Mouse (Mus musculus): ENCODE data around the gene Lhpp. TPM values are rescaled to one million over a fixed set of nuclear protein-coding genes. Genes with fewer than 3 reads are reported as not detected.

Lhpp gene
- polyA plus RNA-seq, 1 experiment from 2014 or later: 47.8 TPM

GRCm38 (mm10) chr7:132730510-132730909 is 120.1 kb downstream of the Lhpp start:
- Histone ChIP-seq H3K9me3 (ENCODE audit: control insufficient read depth, low read length) (no peaks in the 10 kb centered on the region), H3K27ac (ENCODE audit: low read length) (no peak overlapping the region), H3K9ac (ENCODE audit: low read depth, low read length) (no peak overlapping the region), H3K36me3 (ENCODE audit: control insufficient read depth, insufficient read depth, low read length) (no peaks in the 10 kb centered on the region), H3K4me2 (ENCODE audit: low read depth, low read length) (no peak overlapping the region), H3K4me3 (ENCODE audit: low read length) (no peak overlapping the region), H3K4me1 (ENCODE audit: control insufficient read depth, insufficient read depth, low read length) (peaks cover 29% of the 10 kb centered on the region), H3K27me3 (replicated peaks; ENCODE audit: control insufficient read depth, insufficient read depth, low read length) (no peaks in the 10 kb centered on the region)
- 83% methylated on average over 7 of the region's 7 CpGs for WGBS
- no peak for ATAC-seq

GRCm38 (mm10) chr7:132731558-132731957 is 121.1 kb downstream of the Lhpp start:
- WGBS: 76% methylated on average over 6 of the region's 6 CpGs
- Histone ChIP-seq H3K4me1 (ENCODE audit: control insufficient read depth, insufficient read depth, low read length) (peaks cover 39% of the 10 kb centered on the region), H3K27me3 (replicated peaks; ENCODE audit: control insufficient read depth, insufficient read depth, low read length) (no peaks in the 10 kb centered on the region), H3K9ac (ENCODE audit: low read depth, low read length) (no peak overlapping the region), H3K9me3 (ENCODE audit: control insufficient read depth, low read length) (no peaks in the 10 kb centered on the region), H3K27ac (ENCODE audit: low read length) (no peak overlapping the region), H3K4me3 (ENCODE audit: low read length) (no peak overlapping the region), H3K4me2 (ENCODE audit: low read depth, low read length) (no peak overlapping the region), H3K36me3 (ENCODE audit: control insufficient read depth, insufficient read depth, low read length) (no peaks in the 10 kb centered on the region)
- ATAC-seq: no peak

GRCm38 (mm10) chr7:132732136-132732789 is 121.8 kb downstream of the Lhpp start:
- 73% methylated on average over 6 of the region's 6 CpGs for WGBS
- H3K27me3 ChIP-seq (replicated peaks; ENCODE audit: control insufficient read depth, insufficient read depth, low read length): no peaks in the 10 kb centered on the region

GRCm38 (mm10) chr7:132733521-132733920 is 123.1 kb downstream of the Lhpp start:
- Histone ChIP-seq H3K36me3 (ENCODE audit: control insufficient read depth, insufficient read depth, low read length) (no peaks in the 10 kb centered on the region), H3K9me3 (ENCODE audit: control insufficient read depth, low read length) (no peaks in the 10 kb centered on the region), H3K27me3 (replicated peaks; ENCODE audit: control insufficient read depth, insufficient read depth, low read length) (no peaks in the 10 kb centered on the region), H3K4me2 (ENCODE audit: low read depth, low read length) (no peak overlapping the region), H3K4me3 (ENCODE audit: low read length) (no peak overlapping the region), H3K4me1 (ENCODE audit: control insufficient read depth, insufficient read depth, low read length) (peaks cover 42% of the 10 kb centered on the region), H3K9ac (ENCODE audit: low read depth, low read length) (no peak overlapping the region), H3K27ac (ENCODE audit: low read length) (peak overlapping the region; percentile 62; the same call in 1 of the 2 replicates)
- ATAC-seq: no peak
- WGBS: 69% methylated on average over 6 of the region's 6 CpGs

More at GRCm38 (mm10) chr7:132732136-132732789, 121.8 kb downstream of the Lhpp start:
- Histone ChIP-seq H3K36me3 (ENCODE audit: control insufficient read depth, insufficient read depth, low read length) (no peaks in the 10 kb centered on the region), H3K4me2 (ENCODE audit: low read depth, low read length) (no peak overlapping the region), H3K4me3 (ENCODE audit: low read length) (no peak overlapping the region), H3K27ac (ENCODE audit: low read length) (no peak overlapping the region), H3K9ac (ENCODE audit: low read depth, low read length) (no peak overlapping the region), H3K4me1 (ENCODE audit: control insufficient read depth, insufficient read depth, low read length) (peaks cover 42% of the 10 kb centered on the region), H3K9me3 (ENCODE audit: control insufficient read depth, low read length) (no peaks in the 10 kb centered on the region)
- no peak for ATAC-seq

- H3K4me1 ChIP-seq (ENCODE audit: control insufficient read depth, insufficient read depth, low read length): peaks cover 42% of the 10 kb centered on the region
- no peaks in the 10 kb centered on the region for H3K36me3 ChIP-seq (ENCODE audit: control insufficient read depth, insufficient read depth, low read length)
- no peak for ATAC-seq
- no peak overlapping the region for H3K4me3 ChIP-seq (ENCODE audit: low read length)
- no peaks in the 10 kb centered on the region for H3K9me3 ChIP-seq (ENCODE audit: control insufficient read depth, low read length)
- H3K4me2 ChIP-seq (ENCODE audit: low read depth, low read length): no peak overlapping the region
- H3K9ac ChIP-seq (ENCODE audit: low read depth, low read length): no peak overlapping the region
- H3K27ac ChIP-seq (ENCODE audit: low read length): peak overlapping the region; percentile 62; the same call in 1 of the 2 replicates
- WGBS: 84% methylated on average over 9 of the region's 9 CpGs
- H3K27me3 ChIP-seq (replicated peaks; ENCODE audit: control insufficient read depth, insufficient read depth, low read length): no peaks in the 10 kb centered on the region
Observed at GRCm38 (mm10) chr7:132734222-132734621, 123.8 kb downstream of the Lhpp start.

GRCm38 (mm10) chr7:132735145-132735544 is 124.7 kb downstream of the Lhpp start:
- Histone ChIP-seq H3K9me3 (ENCODE audit: control insufficient read depth, low read length) (no peaks in the 10 kb centered on the region), H3K36me3 (ENCODE audit: control insufficient read depth, insufficient read depth, low read length) (no peaks in the 10 kb centered on the region), H3K9ac (ENCODE audit: low read depth, low read length) (0 out of 2 replicates have a peak overlapping the region, but pooled peaks have one; percentile 31), H3K27ac (ENCODE audit: low read length) (no peak overlapping the region), H3K4me1 (ENCODE audit: control insufficient read depth, insufficient read depth, low read length) (peaks cover 34% of the 10 kb centered on the region), H3K4me2 (ENCODE audit: low read depth, low read length) (no peak overlapping the region), H3K27me3 (replicated peaks; ENCODE audit: control insufficient read depth, insufficient read depth, low read length) (no peaks in the 10 kb centered on the region), H3K4me3 (ENCODE audit: low read length) (no peak overlapping the region)
- peak; percentile 50 for ATAC-seq
- WGBS: 49% methylated on average over 5 of the region's 5 CpGs

GRCm38 (mm10) chr7:132736099-132736862 is 125.8 kb downstream of the Lhpp start:
- Histone ChIP-seq H3K4me3 (ENCODE audit: low read length) (no peak overlapping the region), H3K4me2 (ENCODE audit: low read depth, low read length) (no peak overlapping the region), H3K9ac (ENCODE audit: low read depth, low read length) (peak overlapping the region; percentile 31; the same call in 1 of the 2 replicates), H3K36me3 (ENCODE audit: control insufficient read depth, insufficient read depth, low read length) (no peaks in the 10 kb centered on the region), H3K9me3 (ENCODE audit: control insufficient read depth, low read length) (no peaks in the 10 kb centered on the region), H3K27ac (ENCODE audit: low read length) (peak overlapping the region; percentile 59), H3K4me1 (ENCODE audit: control insufficient read depth, insufficient read depth, low read length) (peaks cover 34% of the 10 kb centered on the region), H3K27me3 (replicated peaks; ENCODE audit: control insufficient read depth, insufficient read depth, low read length) (no peaks in the 10 kb centered on the region)
- peak; percentile 54 for ATAC-seq
- 54% methylated on average over 17 of the region's 17 CpGs for WGBS

GRCm38 (mm10) chr7:132738844-132739243 is 128.4 kb downstream of the Lhpp start:
- no peaks in the 10 kb centered on the region for H3K36me3 ChIP-seq (ENCODE audit: control insufficient read depth, insufficient read depth, low read length)
- no peak overlapping the region for H3K9ac ChIP-seq (ENCODE audit: low read depth, low read length)
- no peak overlapping the region for H3K4me3 ChIP-seq (ENCODE audit: low read length)
- ATAC-seq: no peak
- no peak overlapping the region for H3K27ac ChIP-seq (ENCODE audit: low read length)
- no peak overlapping the region for H3K4me2 ChIP-seq (ENCODE audit: low read depth, low read length)
- no peaks in the 10 kb centered on the region for H3K9me3 ChIP-seq (ENCODE audit: control insufficient read depth, low read length)
- H3K4me1 ChIP-seq (ENCODE audit: control insufficient read depth, insufficient read depth, low read length): peaks cover 28% of the 10 kb centered on the region
- WGBS: 92% methylated on average over 6 of the region's 6 CpGs
- no peaks in the 10 kb centered on the region for H3K27me3 ChIP-seq (replicated peaks; ENCODE audit: control insufficient read depth, insufficient read depth, low read length)

GRCm38 (mm10) chr7:132739829-132740228 is 129.4 kb downstream of the Lhpp start:
- ATAC-seq: no peak
- H3K9me3 ChIP-seq (ENCODE audit: control insufficient read depth, low read length): no peaks in the 10 kb centered on the region
- H3K4me3 ChIP-seq (ENCODE audit: low read length): no peak overlapping the region
- no peak overlapping the region for H3K9ac ChIP-seq (ENCODE audit: low read depth, low read length)
- 57% methylated on average over 6 of the region's 6 CpGs for WGBS
- no peak overlapping the region for H3K4me2 ChIP-seq (ENCODE audit: low read depth, low read length)
- no peaks in the 10 kb centered on the region for H3K27me3 ChIP-seq (replicated peaks; ENCODE audit: control insufficient read depth, insufficient read depth, low read length)
- H3K27ac ChIP-seq (ENCODE audit: low read length): no peak overlapping the region
- H3K4me1 ChIP-seq (ENCODE audit: control insufficient read depth, insufficient read depth, low read length): peaks cover 20% of the 10 kb centered on the region
- H3K36me3 ChIP-seq (ENCODE audit: control insufficient read depth, insufficient read depth, low read length): no peaks in the 10 kb centered on the region
